Mouse (Mus musculus) erythroblast, embryonic 14.5 days (primary cell): ENCODE measurements around the gene Slc25a21.

Experiments used
- GATA1 ChIP-seq: IDR thresholded peaks from 2 replicates; pipeline ENCODE4 v1.6.1; 2012; ENCODE audit warnings: low read length, inconsistent platforms, mixed read lengths
- TAL1 ChIP-seq: IDR thresholded peaks from 3 replicates; pipeline ENCODE4 v1.6.1; 2012; ENCODE audit warnings: low read length, inconsistent platforms, mixed read lengths

DNA sequence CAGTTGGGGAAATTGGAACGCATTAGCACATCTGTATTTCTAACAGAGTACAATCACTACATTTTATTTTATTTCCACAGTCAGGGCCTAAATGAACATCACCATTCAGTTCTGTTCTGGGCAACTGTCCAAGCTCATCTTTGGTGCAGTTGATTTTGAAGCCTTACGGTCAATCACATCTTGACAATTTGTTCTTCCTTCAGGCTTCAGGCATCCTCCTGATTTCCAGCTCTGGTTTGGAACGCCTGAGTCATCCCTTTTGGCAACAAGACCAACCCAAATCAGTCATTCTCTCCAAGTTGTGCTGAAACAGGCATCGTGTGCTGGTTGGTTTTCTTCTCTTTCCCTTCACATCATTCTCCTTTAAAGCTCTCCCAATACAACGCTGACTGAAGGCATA, 416.1 kb downstream of the Slc25a21 start:
- no peak for TF ChIP-seq TAL1
- TF ChIP-seq GATA1, result no peak
